Mouse (Mus musculus): ENCODE data around the gene Trpm2.

The Trpm2 gene

DNA sequence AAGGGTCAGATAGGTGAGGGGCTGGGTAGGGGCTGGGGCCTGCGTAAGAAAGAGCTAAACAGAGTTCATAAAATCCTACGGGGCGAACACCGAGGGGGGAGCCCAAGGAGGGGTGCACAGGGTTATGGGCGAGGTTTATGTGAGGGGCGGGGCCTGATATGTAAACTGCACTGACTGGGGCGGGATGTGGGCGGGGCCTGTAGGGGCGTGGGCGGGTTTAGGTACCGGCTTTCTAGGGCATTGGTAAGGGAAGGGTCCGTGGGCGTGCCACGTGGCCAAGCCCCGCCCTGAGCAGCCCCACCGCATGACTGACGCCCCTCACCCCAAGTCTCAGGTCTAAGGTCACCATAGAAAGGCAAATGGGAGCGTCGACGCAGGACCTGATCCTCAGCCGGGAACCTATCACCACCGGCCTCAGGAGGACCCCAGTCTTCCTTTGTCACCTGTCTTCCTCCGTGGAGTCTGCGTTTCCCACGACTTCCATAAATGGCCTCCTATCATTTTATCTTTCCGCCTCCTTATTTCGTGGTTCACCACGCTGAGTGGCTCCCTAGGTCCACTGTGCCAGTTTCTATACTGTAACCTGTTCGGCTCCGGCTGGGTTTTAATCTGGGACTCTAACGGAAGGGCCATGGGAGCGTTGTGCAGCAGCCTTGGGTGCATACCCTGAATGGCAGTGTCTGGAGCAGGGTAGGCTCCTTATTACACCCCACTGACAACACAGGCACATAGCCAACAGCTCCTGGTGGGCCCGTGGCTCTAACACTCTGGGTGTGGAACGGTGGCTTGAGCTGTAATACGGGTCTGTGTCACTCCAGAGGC, 67.3 kb downstream of the Trpm2 start:
- peak; percentile 69 for DNase-seq (ENCODE audit: low read depth, low spot score)

DNA sequence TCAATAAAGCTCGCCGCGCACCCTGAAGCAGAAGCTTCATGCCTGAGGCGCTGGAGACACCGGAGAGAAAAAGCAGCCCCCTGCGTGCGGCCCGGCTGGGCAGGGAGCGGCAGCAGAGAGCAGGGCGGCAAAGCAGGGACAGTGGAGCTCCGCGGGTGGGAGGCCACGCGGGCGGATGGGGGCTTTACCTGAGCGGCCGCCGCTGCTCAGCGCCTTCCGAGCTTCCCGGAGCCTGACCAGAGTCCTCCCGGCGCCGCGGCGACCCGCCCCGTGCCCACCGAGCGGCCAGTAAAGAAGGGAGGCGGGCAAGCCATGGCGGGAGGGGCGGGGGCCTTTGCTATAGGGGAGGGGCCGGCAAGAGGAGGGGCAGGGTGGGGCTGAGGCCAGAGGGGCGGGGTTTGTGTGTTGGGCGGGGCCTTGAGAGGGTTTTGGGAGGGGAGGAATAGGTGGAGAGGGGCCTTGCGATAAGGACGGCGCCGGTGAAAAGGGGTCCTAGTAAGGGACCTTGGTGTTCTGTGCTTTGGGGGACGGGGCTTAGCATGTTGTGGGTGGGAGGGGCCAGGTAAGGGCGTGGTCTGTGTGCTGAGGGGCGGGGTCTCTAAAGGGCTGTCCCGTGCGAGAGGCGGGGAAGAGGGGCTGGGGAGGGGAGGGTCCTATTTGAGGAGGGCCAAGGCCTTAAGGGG, 68.0 kb downstream of the Trpm2 start, which contains the start of gene Lrrc3:
Gene Lrrc3, minus strand, starts transcription at position 326 of the 683 bp plus-strand sequence.
- DNase-seq (ENCODE audit: low read depth, low spot score) = peak; percentile 49

DNA sequence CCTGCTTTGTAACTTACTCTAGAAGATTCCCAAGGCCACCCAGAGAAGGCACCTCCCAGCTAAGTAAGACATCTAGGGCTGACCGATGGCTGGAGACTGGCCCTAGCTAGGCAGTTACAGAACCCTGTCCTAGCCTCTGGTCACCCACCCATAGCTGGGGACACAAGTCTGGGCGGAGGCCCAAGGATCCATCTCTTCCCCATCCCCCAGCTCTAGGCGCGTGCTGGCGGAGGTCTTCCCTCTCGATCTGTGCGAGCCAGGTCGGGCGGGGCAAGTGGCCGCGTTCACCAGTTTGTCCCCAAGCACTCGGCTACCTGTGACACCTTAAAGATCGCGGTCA, 68.5 kb downstream of the Trpm2 start:
- DNase-seq (ENCODE audit: low read depth, low spot score) = no peak

DNA sequence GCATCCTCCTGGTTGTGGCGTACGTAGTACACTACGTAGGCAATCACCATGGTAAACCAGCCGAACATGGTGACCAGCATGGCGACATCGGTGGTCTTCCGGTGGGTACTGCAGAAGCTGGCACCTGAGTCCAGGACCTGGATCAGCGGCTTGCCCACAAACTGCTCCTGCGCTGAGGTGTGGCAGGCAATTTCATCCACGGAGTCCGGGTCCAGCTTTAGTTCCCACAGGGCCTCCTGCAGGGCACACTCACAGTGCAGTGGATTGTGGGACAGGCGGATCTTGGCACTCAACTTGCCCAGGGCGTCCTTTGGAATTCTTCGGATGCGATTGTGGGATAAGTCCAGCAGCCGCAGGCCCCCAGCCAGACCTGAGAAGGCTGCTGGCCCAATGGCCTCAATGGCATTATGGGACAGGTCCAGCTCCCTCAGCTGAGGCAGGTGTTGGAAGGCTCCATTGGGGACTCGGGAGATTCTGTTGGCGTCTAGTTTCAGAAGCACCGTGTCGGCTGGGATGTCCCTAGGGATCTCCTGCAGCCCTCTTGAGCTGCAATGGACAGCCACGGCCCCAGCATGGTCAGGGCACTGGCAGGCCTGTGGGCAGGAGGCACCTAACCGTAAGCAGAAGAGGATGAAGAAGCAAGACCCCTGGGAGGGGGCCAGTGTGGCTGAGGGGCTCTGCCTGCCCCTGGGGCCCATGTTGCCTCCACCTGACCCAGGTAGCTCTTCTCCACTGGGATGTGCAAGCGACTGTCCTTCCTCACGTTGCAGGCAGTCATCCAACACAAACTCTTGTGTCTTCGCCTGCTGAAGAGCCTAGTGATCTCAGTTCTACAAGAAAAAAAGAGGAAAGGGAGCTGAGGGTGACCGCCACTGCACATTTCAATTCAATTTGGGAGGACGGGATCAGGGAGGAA, 69.2 kb downstream of the Trpm2 start:
- no peak for DNase-seq (ENCODE audit: low read depth, low spot score)

DNA sequence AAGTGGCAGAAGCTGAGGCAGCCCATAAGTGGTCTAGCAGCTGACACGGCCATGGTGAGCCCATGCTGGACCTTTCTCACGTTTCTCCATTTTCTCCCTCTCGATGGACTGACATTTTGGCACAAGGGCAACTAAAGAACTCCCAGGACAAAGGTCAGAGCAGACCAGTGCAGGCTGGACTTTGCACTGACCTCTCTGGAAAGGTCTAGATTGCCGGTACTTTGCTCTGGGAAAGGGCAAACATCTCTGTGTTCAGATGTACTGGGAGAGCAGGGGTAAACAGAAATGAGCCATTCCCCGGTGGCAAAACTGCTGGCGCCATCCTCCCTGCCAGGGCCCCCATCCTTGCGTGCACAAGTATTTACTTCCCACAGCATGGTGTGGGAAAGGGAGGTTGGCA, 70.2 kb downstream of the Trpm2 start:
- DNase-seq (ENCODE audit: low read depth, low spot score) = no peak

DNA sequence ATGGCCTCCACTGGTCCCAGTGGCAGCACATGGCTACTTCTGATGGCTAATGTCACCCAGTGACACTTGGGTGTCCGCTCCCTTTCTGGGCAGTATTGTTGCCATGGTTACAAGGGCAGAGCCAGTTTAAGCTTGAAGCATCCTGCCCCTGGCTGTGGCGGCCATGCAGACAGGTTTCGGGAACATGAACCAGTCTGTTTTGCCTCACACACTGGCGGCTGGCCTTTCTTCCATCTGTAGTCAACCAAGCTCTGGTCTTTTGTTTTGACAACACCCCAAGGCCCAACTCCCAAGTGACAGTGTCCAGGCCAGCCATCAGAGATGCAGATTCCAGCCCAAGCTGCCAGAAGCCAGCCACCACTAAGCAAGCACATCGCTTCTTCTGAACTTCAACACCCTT, 74.8 kb downstream of the Trpm2 start:
- DNase-seq (ENCODE audit: low read depth, low spot score) = no peak

DNA sequence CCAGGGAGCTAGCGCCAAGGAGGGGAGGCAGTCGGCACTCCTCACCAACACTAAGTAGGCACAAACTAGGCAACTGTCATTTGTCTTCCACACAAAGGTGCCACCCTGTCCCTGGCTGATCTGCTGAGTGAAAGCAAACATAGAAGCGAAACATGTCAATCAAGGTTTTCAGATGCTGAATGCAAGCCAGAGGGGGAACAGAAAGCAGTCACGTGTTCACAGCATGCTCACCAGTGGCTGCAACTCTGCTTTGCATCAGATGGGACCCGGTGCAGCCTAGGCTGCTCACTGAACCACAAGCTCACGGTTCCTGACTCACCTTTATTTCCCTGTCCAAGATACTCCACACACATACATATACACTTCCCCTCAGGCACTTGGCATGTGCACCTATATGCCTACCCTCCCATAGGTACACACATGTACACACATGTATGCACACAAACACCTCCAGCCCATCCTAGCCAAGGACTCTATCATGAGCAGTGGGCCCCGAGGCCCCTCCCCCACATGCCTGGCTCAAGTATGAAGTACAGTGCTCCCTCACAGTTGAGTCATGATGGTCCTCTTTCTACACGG, 79.3 kb downstream of the Trpm2 start:
- no peak for DNase-seq (ENCODE audit: low read depth, low spot score)

DNA sequence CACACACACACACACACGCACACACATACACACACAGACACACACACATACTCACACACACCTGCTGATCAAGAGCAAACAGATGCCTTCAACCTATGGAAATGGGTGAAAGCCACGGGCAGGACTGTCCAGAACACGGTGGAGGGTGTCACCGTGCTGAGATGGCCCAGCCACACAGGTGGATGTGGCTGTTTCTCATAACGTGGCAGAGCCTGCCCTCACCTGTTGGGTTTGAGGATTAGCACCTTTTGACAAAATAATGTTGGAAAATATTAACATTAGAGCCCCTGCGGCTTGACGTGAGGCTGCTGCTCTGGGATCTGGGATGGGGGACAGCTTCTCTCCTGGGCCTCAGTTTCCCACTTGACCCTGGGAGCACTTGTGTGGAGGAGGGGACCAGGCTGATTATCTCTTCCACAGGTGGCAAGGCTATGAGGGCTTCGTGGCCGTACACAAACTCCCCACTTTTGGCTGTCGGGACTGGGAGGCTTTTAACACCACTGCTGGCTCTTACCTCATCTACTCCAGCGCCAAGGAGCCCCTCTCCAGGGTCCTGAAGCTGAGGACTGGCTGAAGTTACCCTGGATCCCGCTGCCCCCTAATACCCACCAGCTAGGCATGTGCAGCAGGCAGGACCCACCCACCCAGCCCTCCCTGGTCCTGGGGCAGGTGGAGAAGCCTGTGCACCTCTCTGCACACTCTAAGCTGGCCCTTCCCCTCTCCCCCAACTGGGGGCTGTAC, 84.2 kb downstream of the Trpm2 start:
- DNase-seq (ENCODE audit: low read depth, low spot score) = no peak

DNA sequence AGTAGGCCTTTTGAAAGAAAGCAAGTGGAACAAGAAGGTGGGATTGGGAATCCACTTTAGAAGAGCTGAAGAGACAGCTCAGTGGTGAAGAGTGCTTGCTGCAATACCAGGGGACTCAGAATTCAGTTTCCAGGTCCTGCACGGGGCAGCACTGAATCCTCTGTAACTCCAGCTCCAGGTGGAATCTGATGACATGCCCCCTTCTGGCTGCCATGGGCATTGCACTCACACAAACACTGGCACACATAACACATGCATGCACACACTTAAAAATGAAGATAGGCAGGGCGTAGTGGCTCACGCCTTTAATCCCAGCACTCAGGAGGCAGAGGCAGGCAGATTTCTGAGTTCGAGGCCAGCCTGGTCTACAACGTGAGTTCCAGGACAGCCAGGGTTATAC, 87.8 kb downstream of the Trpm2 start:
- no peak for DNase-seq (ENCODE audit: low read depth, low spot score)

DNA sequence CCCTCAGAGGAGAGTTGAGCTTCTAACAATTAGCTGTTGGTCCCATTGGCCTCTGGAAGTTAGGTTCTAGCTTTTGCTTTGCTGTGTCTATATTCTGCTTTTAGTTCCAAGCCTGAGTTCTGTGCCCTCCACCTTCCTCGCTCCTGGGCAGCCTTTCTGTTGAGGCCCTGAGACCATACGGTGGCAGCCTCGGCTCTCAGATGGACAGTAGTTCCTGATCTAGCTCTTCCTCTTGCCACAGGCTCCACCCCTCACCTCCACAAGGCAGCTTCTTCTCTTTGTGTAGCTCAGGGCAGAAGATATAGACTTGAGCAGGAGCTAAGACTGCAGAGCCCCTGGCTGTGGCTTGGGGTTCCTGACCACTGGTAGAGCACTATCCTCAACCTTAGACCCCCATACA, 90.1 kb downstream of the Trpm2 start:
- no peak for DNase-seq (ENCODE audit: low read depth, low spot score)

DNA sequence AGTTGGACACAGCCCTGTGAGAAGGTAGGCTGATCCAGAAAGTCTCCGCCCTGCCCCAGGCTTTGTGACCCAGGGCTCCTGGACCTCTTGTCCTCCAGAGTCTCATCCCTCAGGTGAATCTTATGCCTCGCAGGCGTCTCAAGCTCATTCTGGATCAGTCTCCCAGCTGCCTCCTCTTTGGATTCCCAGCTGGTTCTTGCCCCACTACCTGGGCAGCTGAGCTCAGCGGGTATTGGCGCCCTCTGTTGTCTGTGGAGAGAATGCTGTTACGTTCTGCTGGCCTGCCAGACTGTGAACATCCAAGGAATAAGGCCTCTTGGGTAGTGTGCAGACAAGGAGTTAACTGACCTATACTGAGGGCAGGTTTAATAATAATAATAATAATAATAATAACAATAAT, 91.4 kb downstream of the Trpm2 start:
- DNase-seq (ENCODE audit: low read depth, low spot score) = no peak

DNA sequence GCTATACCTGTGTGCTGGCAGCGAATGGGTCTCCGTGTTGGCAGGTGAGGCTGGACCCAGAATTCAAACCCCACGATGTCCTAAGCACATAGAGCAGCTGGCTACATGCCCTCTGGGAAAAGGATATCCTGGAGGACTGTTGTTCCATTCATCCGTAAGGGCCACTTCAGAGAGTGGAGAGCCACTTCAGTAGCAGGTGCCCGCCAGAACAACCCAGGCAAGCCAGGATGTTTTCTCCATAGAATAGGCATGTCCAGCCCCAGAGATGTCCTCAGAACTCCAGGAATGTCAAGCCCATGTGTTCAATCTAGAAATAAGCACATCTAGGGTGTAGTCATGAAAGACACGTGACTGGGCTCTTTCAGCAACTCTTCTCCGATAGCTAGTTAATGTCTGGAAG, 100.7 kb downstream of the Trpm2 start:
- no peak for DNase-seq (ENCODE audit: low read depth, low spot score)

DNA sequence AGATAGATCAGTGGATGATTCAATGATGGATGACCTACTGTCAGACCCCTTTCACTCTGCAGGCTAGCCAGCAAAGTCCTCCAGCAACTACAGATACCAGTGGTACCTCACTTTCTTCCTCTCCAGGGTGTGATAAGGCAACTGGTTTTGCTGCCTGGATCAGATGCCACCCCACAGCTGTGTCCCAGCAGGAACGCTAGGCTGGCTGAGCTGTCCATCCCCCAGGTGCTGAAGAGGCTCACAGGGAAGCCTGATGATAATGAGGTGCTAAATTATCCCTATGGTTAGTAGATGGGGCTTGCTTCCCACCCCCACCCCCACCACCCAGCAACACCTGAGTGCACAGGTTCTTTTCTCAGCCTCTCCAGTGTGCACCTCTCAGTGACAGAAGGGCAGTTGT, 102.8 kb downstream of the Trpm2 start:
- no peak for DNase-seq (ENCODE audit: low read depth, low spot score)

DNA sequence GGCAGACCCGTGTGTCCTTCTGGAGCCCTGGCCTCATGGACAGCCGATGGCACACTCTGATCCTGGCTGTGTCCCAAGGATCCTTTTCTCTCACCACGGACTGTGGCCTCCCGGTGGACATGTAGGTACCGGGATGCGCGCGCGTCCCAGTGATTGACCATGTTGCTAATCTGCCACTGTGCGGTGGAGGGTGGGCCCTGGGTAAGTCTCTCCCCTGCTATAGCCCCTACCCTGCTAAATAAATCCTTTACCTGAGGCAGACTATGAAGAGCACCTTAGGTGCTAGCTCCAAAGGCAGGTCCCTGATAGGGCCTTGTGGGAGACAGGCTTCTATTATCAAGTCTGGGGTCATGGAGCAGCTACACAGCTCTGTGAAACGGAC, 105.6 kb downstream of the Trpm2 start:
- DNase-seq (ENCODE audit: low read depth, low spot score) = no peak

DNA sequence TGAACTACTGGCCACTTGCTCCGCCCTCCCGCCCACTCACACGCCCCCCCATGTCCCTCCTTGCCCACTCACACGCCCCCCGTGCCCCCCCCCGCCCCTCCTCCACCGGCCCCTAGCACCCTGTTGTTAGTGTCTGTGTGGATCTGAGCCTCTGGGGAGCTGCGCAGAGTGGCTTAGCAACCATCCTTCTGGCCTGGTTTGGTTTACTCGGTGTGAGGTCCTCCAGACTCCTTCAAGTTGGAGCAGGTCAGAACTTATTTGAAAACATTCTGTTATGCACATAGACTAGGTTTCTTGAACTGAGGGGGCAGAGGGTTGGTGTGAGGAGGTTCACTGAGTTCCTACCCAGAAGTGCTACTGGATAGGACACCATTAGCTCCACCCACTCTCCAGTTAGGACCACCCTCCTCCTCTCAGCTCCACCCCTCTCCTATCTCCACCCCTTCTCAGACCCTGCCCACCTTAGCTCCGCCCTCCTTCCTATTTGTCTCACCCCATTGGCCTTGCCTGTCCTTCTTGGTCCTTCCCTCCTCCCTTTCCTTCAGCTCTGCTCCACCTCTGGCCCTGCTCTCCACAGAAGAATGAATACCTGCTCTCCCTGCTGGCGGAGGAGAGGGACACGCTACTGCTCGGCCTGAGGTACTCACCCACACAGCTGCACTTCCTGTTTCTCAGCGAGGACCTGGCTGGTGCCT, 106.1 kb downstream of the Trpm2 start:
- DNase-seq (ENCODE audit: low read depth, low spot score) = peak; percentile 78

DNA sequence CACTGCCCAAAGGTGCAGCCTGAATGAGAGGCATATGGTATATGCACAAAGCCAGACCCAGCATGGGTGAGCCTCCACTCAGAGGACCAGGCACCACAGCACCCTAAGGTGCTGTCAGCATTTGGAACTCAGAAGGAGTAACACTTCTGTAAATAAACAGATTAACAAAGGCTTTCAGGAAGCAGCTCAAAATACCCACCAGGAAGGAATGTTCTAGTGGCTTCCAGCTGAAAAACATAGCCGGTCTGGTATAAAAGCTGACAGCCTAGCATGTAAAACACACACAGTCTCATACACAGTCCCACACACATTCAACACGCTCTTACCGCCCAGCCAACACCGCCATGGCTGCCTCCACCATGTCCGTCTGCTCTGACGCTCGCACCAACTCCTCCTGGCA, 108.7 kb downstream of the Trpm2 start, which contains the start of gene Gm3285:
Gene Gm3285, plus strand, starts transcription at position 301 of the 400 bp plus-strand sequence.
- DNase-seq (ENCODE audit: low read depth, low spot score) = no peak

Data from WW6 (cell line).